Mouse (Mus musculus) heart, embryonic 12.5 days (tissue): ENCODE data around the gene Sdhb. TPM values are rescaled to one million over a fixed set of nuclear protein-coding genes. Genes with fewer than 3 reads are reported as not detected.

Source experiments
- ATAC-seq: fragments of 200-750 bp; cut with Nextera tagmentation; 2 replicates; pipeline ENCODE4 v1.8.0; 2017; ENCODE audit warnings: moderate TSS enrichment, moderate library complexity; ENCODE audit not compliant: insufficient number of reproducible peaks, low FRiP score
- H3K27ac ChIP-seq: fragments of 300-500 bp; sonication (generic); 2 replicates; pipeline ENCODE4 v1.5.1; 2016; ENCODE audit warnings: mild to moderate bottlenecking, moderate library complexity; ENCODE audit not compliant: poor library complexity, severe bottlenecking
- H3K27me3 ChIP-seq: fragments of 300-500 bp; sonication (generic); replicated peaks from 2 replicates; pipeline ENCODE4 v1.6.1; 2016; ENCODE audit warnings: mild to moderate bottlenecking, moderate library complexity
- H3K36me3 ChIP-seq: fragments of 300-500 bp; sonication (generic); 2 replicates; pipeline ENCODE4 v1.6.1; 2016; ENCODE audit warnings: mild to moderate bottlenecking, moderate library complexity
- H3K4me1 ChIP-seq: fragments of 300-500 bp; sonication (generic); replicated peaks from 2 replicates; pipeline ENCODE4 v1.6.1; 2016; ENCODE audit warnings: mild to moderate bottlenecking
- H3K4me2 ChIP-seq: fragments of 300-500 bp; sonication (generic); 2 replicates; pipeline ENCODE4 v1.6.1; 2016; ENCODE audit warnings: mild to moderate bottlenecking, moderate library complexity
- H3K4me3 ChIP-seq: fragments of 300-500 bp; sonication (generic); 2 replicates; pipeline ENCODE4 v1.5.1; 2016; ENCODE audit warnings: mild to moderate bottlenecking
- H3K9ac ChIP-seq: fragments of 300-500 bp; sonication (generic); 2 replicates; pipeline ENCODE4 v1.6.1; 2016; ENCODE audit warnings: mild to moderate bottlenecking, moderate library complexity
- H3K9me3 ChIP-seq: fragments of 300-500 bp; sonication (generic); replicated peaks from 2 replicates; pipeline ENCODE4 v1.6.1; 2016; ENCODE audit warnings: mild to moderate bottlenecking, moderate library complexity
- WGBS: fragments of 180-500 bp; shearing (Covaris S2); methylation state at CpG from one replicate; pipeline ENCODE4 v1.1.7; 2016; 5-methylcytosine and 5-hydroxymethylcytosine counted together
- polyA plus RNA-seq: library from polyadenylated mRNA; unstranded; fragments of >200 nt; fragmentation: Nextera tagmentation; extraction: Ambion mirVana; gene quantifications from 2 replicates; pipeline ENCODE4 v1.2.1, GENCODE M21; 2016

The Sdhb gene
- polyA plus RNA-seq, 1 experiment from 2014 or later = 746 TPM

GRCm38 (mm10) chr4:140928349-140928748 is 32.7 kb upstream of the Sdhb start:
- H3K4me2 ChIP-seq = no peak overlapping the region

GRCm38 (mm10) chr4:140929745-140930144 is 31.3 kb upstream of the Sdhb start:
- H3K9me3 ChIP-seq = no peaks in the 10 kb centered on the region
- WGBS = 52% methylated on average over 8 of the region's 8 CpGs
- H3K4me1 ChIP-seq = peaks cover 62% of the 10 kb centered on the region
- no peaks in the 10 kb centered on the region for H3K36me3 ChIP-seq
- no peak for ATAC-seq
- H3K4me3 ChIP-seq = no peak overlapping the region
- 0 out of 2 replicates have a peak overlapping the region, but pooled peaks have one; percentile 3 for H3K27ac ChIP-seq
- no peaks in the 10 kb centered on the region for H3K27me3 ChIP-seq
- H3K4me2 ChIP-seq = no peak overlapping the region
- H3K9ac ChIP-seq = no peak overlapping the region

More at GRCm38 (mm10) chr4:140928349-140928748, 32.7 kb upstream of the Sdhb start:
- H3K4me3 ChIP-seq = no peak overlapping the region
- no peaks in the 10 kb centered on the region for H3K36me3 ChIP-seq
- 60% methylated on average over 9 of the region's 9 CpGs for WGBS
- H3K27ac ChIP-seq = no peak overlapping the region
- H3K4me1 ChIP-seq = peaks cover 71% of the 10 kb centered on the region
- H3K9me3 ChIP-seq = no peaks in the 10 kb centered on the region
- ATAC-seq = no peak
- no peaks in the 10 kb centered on the region for H3K27me3 ChIP-seq
- H3K9ac ChIP-seq = no peak overlapping the region

- no peaks in the 10 kb centered on the region for H3K9me3 ChIP-seq
- WGBS = 45% methylated on average over 10 of the region's 10 CpGs
- no peak overlapping the region for H3K4me2 ChIP-seq
- H3K4me3 ChIP-seq = no peak overlapping the region
- H3K9ac ChIP-seq = no peak overlapping the region
- H3K36me3 ChIP-seq = no peaks in the 10 kb centered on the region
- no peak overlapping the region for H3K27ac ChIP-seq
- H3K27me3 ChIP-seq = no peaks in the 10 kb centered on the region
- ATAC-seq = no peak
- peaks cover 49% of the 10 kb centered on the region for H3K4me1 ChIP-seq
Measured at GRCm38 (mm10) chr4:140930900-140931470, 30.0 kb upstream of the Sdhb start.

GRCm38 (mm10) chr4:140935643-140936042 is 25.4 kb upstream of the Sdhb start:
- H3K4me3 ChIP-seq = no peak overlapping the region
- no peak overlapping the region for H3K9ac ChIP-seq
- no peak overlapping the region for H3K4me2 ChIP-seq
- WGBS = 78% methylated on average over 9 of the region's 9 CpGs
- no peak for ATAC-seq
- H3K4me1 ChIP-seq = peaks cover 7% of the 10 kb centered on the region
- H3K36me3 ChIP-seq = peaks cover 5% of the 10 kb centered on the region
- no peaks in the 10 kb centered on the region for H3K27me3 ChIP-seq
- H3K27ac ChIP-seq = no peak overlapping the region
- peaks cover 11% of the 10 kb centered on the region for H3K9me3 ChIP-seq

- Histone ChIP-seq H3K27ac (no peak overlapping the region), H3K4me2 (no peak overlapping the region), H3K9me3 (peaks cover 9% of the 10 kb centered on the region), H3K36me3 (no peaks in the 10 kb centered on the region), H3K9ac (no peak overlapping the region), H3K4me1 (peaks cover 6% of the 10 kb centered on the region; the same call in 1 of the 2 replicates), H3K4me3 (no peak overlapping the region), H3K27me3 (no peaks in the 10 kb centered on the region)
- 86% methylated on average over 12 of the region's 12 CpGs for WGBS
- ATAC-seq = no peak
Measured at GRCm38 (mm10) chr4:140944356-140944755, 16.6 kb upstream of the Sdhb start.

- ATAC-seq = no peak
- Histone ChIP-seq H3K4me2 (no peak overlapping the region), H3K27ac (no peak overlapping the region), H3K9ac (no peak overlapping the region), H3K4me3 (no peak overlapping the region), H3K36me3 (no peaks in the 10 kb centered on the region), H3K4me1 (peaks cover 6% of the 10 kb centered on the region; the same call in 1 of the 2 replicates), H3K9me3 (peaks cover 9% of the 10 kb centered on the region), H3K27me3 (no peaks in the 10 kb centered on the region)
- WGBS = 64% methylated on average over 5 of the region's 5 CpGs
Measured at GRCm38 (mm10) chr4:140944961-140945442, 16.0 kb upstream of the Sdhb start.

- Histone ChIP-seq H3K4me3 (no peak overlapping the region), H3K27me3 (no peaks in the 10 kb centered on the region), H3K9me3 (peaks cover 9% of the 10 kb centered on the region), H3K4me1 (peaks cover 10% of the 10 kb centered on the region), H3K9ac (no peak overlapping the region), H3K27ac (no peak overlapping the region), H3K36me3 (no peaks in the 10 kb centered on the region), H3K4me2 (no peak overlapping the region)
- WGBS = 88% methylated on average over 4 of the region's 4 CpGs
- no peak for ATAC-seq
Measured at GRCm38 (mm10) chr4:140945571-140945970, 15.4 kb upstream of the Sdhb start.

- ATAC-seq = no peak
- H3K9ac ChIP-seq = no peak overlapping the region
- 40% methylated on average over 4 of the region's 4 CpGs for WGBS
- H3K27ac ChIP-seq = no peak overlapping the region
- H3K4me2 ChIP-seq = no peak overlapping the region
- no peak overlapping the region for H3K4me3 ChIP-seq
- H3K27me3 ChIP-seq = no peaks in the 10 kb centered on the region
- peaks cover 9% of the 10 kb centered on the region for H3K9me3 ChIP-seq
- H3K36me3 ChIP-seq = no peaks in the 10 kb centered on the region
- H3K4me1 ChIP-seq = peaks cover 13% of the 10 kb centered on the region
Measured at GRCm38 (mm10) chr4:140946048-140946447, 15.0 kb upstream of the Sdhb start.

- Histone ChIP-seq H3K9ac (no peak overlapping the region), H3K27ac (no peak overlapping the region), H3K9me3 (peaks cover 9% of the 10 kb centered on the region), H3K4me1 (peaks cover 13% of the 10 kb centered on the region), H3K4me3 (no peak overlapping the region), H3K27me3 (no peaks in the 10 kb centered on the region), H3K4me2 (no peak overlapping the region), H3K36me3 (no peaks in the 10 kb centered on the region)
- ATAC-seq = no peak
- 76% methylated on average over 14 of the region's 14 CpGs for WGBS
Measured at GRCm38 (mm10) chr4:140946580-140947205, 14.3 kb upstream of the Sdhb start.

GRCm38 (mm10) chr4:140947487-140948440 is 13.2 kb upstream of the Sdhb start:
- peaks cover 9% of the 10 kb centered on the region for H3K9me3 ChIP-seq
- 79% methylated on average over 12 of the region's 12 CpGs for WGBS

GRCm38 (mm10) chr4:140948481-140948880 is 12.5 kb upstream of the Sdhb start:
- no peak overlapping the region for H3K9ac ChIP-seq
- 80% methylated on average over 6 of the region's 6 CpGs for WGBS
- no peak overlapping the region for H3K27ac ChIP-seq
- H3K27me3 ChIP-seq = no peaks in the 10 kb centered on the region
- no peak overlapping the region for H3K4me3 ChIP-seq
- no peaks in the 10 kb centered on the region for H3K36me3 ChIP-seq
- no peak overlapping the region for H3K4me2 ChIP-seq
- peaks cover 9% of the 10 kb centered on the region for H3K9me3 ChIP-seq
- H3K4me1 ChIP-seq = peaks cover 13% of the 10 kb centered on the region
- no peak for ATAC-seq

More at GRCm38 (mm10) chr4:140947487-140948440, 13.2 kb upstream of the Sdhb start:
- Histone ChIP-seq H3K36me3 (no peaks in the 10 kb centered on the region), H3K4me3 (no peak overlapping the region), H3K27ac (no peak overlapping the region), H3K9ac (no peak overlapping the region), H3K27me3 (no peaks in the 10 kb centered on the region), H3K4me2 (no peak overlapping the region), H3K4me1 (peaks cover 13% of the 10 kb centered on the region)
- ATAC-seq = no peak
